Mouse (Mus musculus) hindbrain, postnatal 0 days (tissue): ENCODE measurements around the gene Gm11627. TPM values are rescaled to one million over a fixed set of nuclear protein-coding genes. Genes with fewer than 3 reads are reported as not detected.
"Not testable (repeated sequence)": the region's sequence is repeated elsewhere in the genome, so short reads cannot be mapped to it uniquely, and the experiment has no call there.

Experiments
- ATAC-seq: fragments of 200-750 bp; cut with Nextera tagmentation; 2 replicates; pipeline ENCODE4 v1.8.0; 2017; ENCODE audit warnings: mild to moderate bottlenecking, moderate TSS enrichment, moderate library complexity
- DNase-seq: peaks from one replicate; pipeline ENCODE4 v3.0.0-alpha.2; 2015; ENCODE audit warnings: low spot score
- H3K27ac ChIP-seq: fragments of 300-500 bp; sonication (generic); 2 replicates; pipeline ENCODE4 v1.5.1; 2014; ENCODE audit warnings: mild to moderate bottlenecking
- H3K27me3 ChIP-seq: fragments of 300-500 bp; sonication (generic); 2 replicates; pipeline ENCODE4 v1.6.1; 2014; ENCODE audit warnings: low read length, mixed read lengths; ENCODE audit not compliant: insufficient read depth
- H3K36me3 ChIP-seq: fragments of 300-500 bp; sonication (generic); 2 replicates; pipeline ENCODE4 v1.6.1; 2014; ENCODE audit warnings: low read length, mixed read lengths; ENCODE audit not compliant: insufficient read depth
- H3K4me1 ChIP-seq: fragments of 300-500 bp; sonication (generic); 2 replicates; pipeline ENCODE4 v1.6.1; 2014; ENCODE audit warnings: antibody characterized with exemption, low read length, mixed read lengths; ENCODE audit not compliant: insufficient read depth
- H3K4me2 ChIP-seq: fragments of 300-500 bp; sonication (generic); 2 replicates; pipeline ENCODE4 v1.6.1; 2014; ENCODE audit warnings: low read depth, mild to moderate bottlenecking, low read length, moderate library complexity, mixed read lengths
- H3K4me3 ChIP-seq: fragments of 300-500 bp; sonication (generic); 2 replicates; pipeline ENCODE4 v1.5.1; 2014; ENCODE audit warnings: low read length
- H3K9ac ChIP-seq: fragments of 300-500 bp; sonication (generic); replicated peaks from 2 replicates; pipeline ENCODE4 v1.6.1; 2014; ENCODE audit warnings: mild to moderate bottlenecking, low read length, moderate library complexity, mixed read lengths
- H3K9me3 ChIP-seq: fragments of 300-500 bp; sonication (generic); 2 replicates; pipeline ENCODE4 v1.6.1; 2016; ENCODE audit warnings: low read length, mixed read lengths
- CTCF ChIP-seq: IDR thresholded peaks from 2 replicates; pipeline ENCODE4 v1.5.1; 2016; ENCODE audit warnings: antibody characterized with exemption, control low read depth, low read depth
- WGBS: fragments of 180-500 bp; shearing (Covaris S2); extraction: QIAGEN DNeasy Blood & Tissue Kit; methylation state at CpG from one replicate; pipeline ENCODE4 v1.1.7; 2014; 5-methylcytosine and 5-hydroxymethylcytosine counted together
- polyA plus RNA-seq: library from polyadenylated mRNA; unstranded; fragments of >200 nt; fragmentation: Nextera tagmentation; extraction: Ambion mirVana; gene quantifications from 2 replicates; pipeline ENCODE4 v1.2.1, GENCODE M21; 2015
- total RNA-seq: library from RNA; depleted of rRNA; stranded (reverse); fragments of >200 nt; gene quantifications from 2 replicates; pipeline ENCODE4 v1.2.3, GENCODE M21; 2014

The Gm11627 gene
- total and polyA plus RNA-seq, 2 experiments from 2014 or later = 5.2 TPM; not detected in 1

GRCm38 (mm10) chr11:102567157-102567556 lies 12.1 kb downstream of the Gm11627 start:
- ATAC-seq (no peak), DNase-seq (no peak)
- Histone ChIP-seq H3K9ac (no peak overlapping the region), H3K4me3 (no peak overlapping the region), H3K27me3 (no peaks in the 10 kb centered on the region), H3K4me1 (no peaks in the 10 kb centered on the region), H3K36me3 (no peaks in the 10 kb centered on the region), H3K9me3 (no peaks in the 10 kb centered on the region), H3K4me2 (no peak overlapping the region), H3K27ac (no peak overlapping the region)
- no peak for TF ChIP-seq CTCF
- 86% methylated on average over 6 of the region's 6 CpGs for WGBS

- Histone ChIP-seq H3K4me2 (no peak overlapping the region), H3K4me3 (no peak overlapping the region), H3K36me3 (no peaks in the 10 kb centered on the region), H3K4me1 (no peaks in the 10 kb centered on the region), H3K9ac (no peak overlapping the region), H3K27me3 (no peaks in the 10 kb centered on the region), H3K27ac (no peak overlapping the region), H3K9me3 (no peaks in the 10 kb centered on the region)
- DNase-seq (no peak), ATAC-seq (no peak)
- WGBS = 96% methylated on average over 1 of the region's 1 CpGs
- TF ChIP-seq CTCF = no peak
Observed at GRCm38 (mm10) chr11:102566290-102566689, 13.0 kb downstream of the Gm11627 start.

- Histone ChIP-seq H3K4me1 (no peaks in the 10 kb centered on the region), H3K4me3 (no peak overlapping the region), H3K9ac (no peak overlapping the region), H3K27ac (no peak overlapping the region), H3K27me3 (no peaks in the 10 kb centered on the region), H3K9me3 (no peaks in the 10 kb centered on the region), H3K36me3 (no peaks in the 10 kb centered on the region), H3K4me2 (no peak overlapping the region)
- DNase-seq (no peak), ATAC-seq (no peak)
- TF ChIP-seq CTCF = no peak
Observed at GRCm38 (mm10) chr11:102565741-102566140, 13.5 kb downstream of the Gm11627 start.

- not testable (repeated sequence) for H3K27ac ChIP-seq, H3K4me1 ChIP-seq, H3K9me3 ChIP-seq, ATAC-seq, H3K9ac ChIP-seq, H3K27me3 ChIP-seq, H3K36me3 ChIP-seq, H3K4me3 ChIP-seq, H3K4me2 ChIP-seq, DNase-seq
- WGBS = 86% methylated on average over 14 of the region's 14 CpGs
Observed at GRCm38 (mm10) chr11:102564952-102565671, 14.1 kb downstream of the Gm11627 start.

GRCm38 (mm10) chr11:102558704-102559103 lies 20.6 kb downstream of the Gm11627 start:
- no peak for TF ChIP-seq CTCF
- Histone ChIP-seq H3K4me2 (no peak overlapping the region), H3K9me3 (no peaks in the 10 kb centered on the region), H3K9ac (no peak overlapping the region), H3K4me3 (no peak overlapping the region), H3K27me3 (no peaks in the 10 kb centered on the region), H3K36me3 (no peaks in the 10 kb centered on the region), H3K27ac (no peak overlapping the region), H3K4me1 (peaks cover 10% of the 10 kb centered on the region)
- ATAC-seq (no peak), DNase-seq (no peak)
- WGBS = 94% methylated on average over 4 of the region's 5 CpGs

- WGBS = 92% methylated on average over 1 of the region's 1 CpGs
- no peaks in the 10 kb centered on the region for H3K27me3 ChIP-seq
- peaks cover 11% of the 10 kb centered on the region for H3K4me1 ChIP-seq
- TF ChIP-seq CTCF = no peak
- H3K4me3 ChIP-seq = no peak overlapping the region
- ATAC-seq = no peak
- no peak for DNase-seq
- H3K9ac ChIP-seq = no peak overlapping the region
- no peaks in the 10 kb centered on the region for H3K9me3 ChIP-seq
- no peaks in the 10 kb centered on the region for H3K36me3 ChIP-seq
- H3K27ac ChIP-seq = no peak overlapping the region
- no peak overlapping the region for H3K4me2 ChIP-seq
Observed at GRCm38 (mm10) chr11:102557386-102557785, 21.9 kb downstream of the Gm11627 start.

- Histone ChIP-seq H3K9me3 (no peaks in the 10 kb centered on the region), H3K27ac (peak overlapping the region; percentile 98; the same call in 1 of the 2 replicates), H3K4me1 (peaks cover 11% of the 10 kb centered on the region), H3K27me3 (no peaks in the 10 kb centered on the region), H3K36me3 (no peaks in the 10 kb centered on the region), H3K9ac (peak overlapping the region; percentile 87; the same call in 1 of the 2 replicates), H3K4me2 (peak overlapping the region; percentile 73), H3K4me3 (peak overlapping the region; percentile 77)
- ATAC-seq (no peak), DNase-seq (no peak)
- TF ChIP-seq CTCF = no peak
- WGBS = 22% methylated on average over 3 of the region's 3 CpGs
Observed at GRCm38 (mm10) chr11:102556716-102557074, 22.6 kb downstream of the Gm11627 start.
